Mouse (Mus musculus) limb, embryonic 11.5 days (tissue): ENCODE data around the gene Tgfbr3l. TPM values are rescaled to one million over a fixed set of nuclear protein-coding genes. Genes with fewer than 3 reads are reported as not detected.
A peak's percentile ranks its signal among the peaks of the same experiment; 100 is the strongest.

ENCODE experiments used
- ATAC-seq: fragments of 200-750 bp; cut with Nextera tagmentation; 2 replicates; pipeline ENCODE4 v1.8.0; 2017; ENCODE audit warnings: low read depth; ENCODE audit not compliant: insufficient number of reproducible peaks, low FRiP score, low TSS enrichment
- DNase-seq: peaks from one replicate; pipeline ENCODE4 v3.0.0-alpha.2; 2015; ENCODE audit warnings: low spot score
- H3K27ac ChIP-seq: fragments of 300-500 bp; sonication (generic); replicated peaks from 2 replicates; pipeline ENCODE4 v1.5.1; 2014; ENCODE audit warnings: low read depth, mild to moderate bottlenecking, low read length
- H3K27me3 ChIP-seq: fragments of 300-500 bp; sonication (generic); 2 replicates; pipeline ENCODE4 v1.6.1; 2014; ENCODE audit warnings: mild to moderate bottlenecking, low read length, mixed read lengths; ENCODE audit not compliant: control insufficient read depth, insufficient read depth
- H3K36me3 ChIP-seq: fragments of 300-500 bp; sonication (generic); 2 replicates; pipeline ENCODE4 v1.6.1; 2014; ENCODE audit warnings: mild to moderate bottlenecking, low read length, moderate library complexity, mixed read lengths; ENCODE audit not compliant: control insufficient read depth, insufficient read depth
- H3K4me1 ChIP-seq: fragments of 300-500 bp; sonication (generic); 2 replicates; pipeline ENCODE4 v1.6.1; 2014; ENCODE audit warnings: low read length, mixed read lengths; ENCODE audit not compliant: control insufficient read depth, insufficient read depth
- H3K4me2 ChIP-seq: fragments of 300-500 bp; sonication (generic); 2 replicates; pipeline ENCODE4 v1.6.1; 2014; ENCODE audit warnings: low read depth, mild to moderate bottlenecking, moderate library complexity; ENCODE audit not compliant: severe bottlenecking
- H3K4me3 ChIP-seq: fragments of 300-500 bp; sonication (generic); 2 replicates; pipeline ENCODE4 v1.5.1; 2014; ENCODE audit warnings: low read depth, low read length
- H3K9ac ChIP-seq: fragments of 300-500 bp; sonication (generic); 2 replicates; pipeline ENCODE4 v1.6.1; 2014; ENCODE audit warnings: mild to moderate bottlenecking, low read length
- H3K9me3 ChIP-seq: fragments of 300-500 bp; sonication (generic); 2 replicates; pipeline ENCODE4 v1.6.1; 2016; ENCODE audit warnings: low read length; ENCODE audit not compliant: control insufficient read depth
- WGBS: fragments of 180-500 bp; shearing (Covaris S2); extraction: QIAGEN DNeasy Blood & Tissue Kit; methylation state at CpG from one replicate; pipeline ENCODE4 v1.1.7; 2014; 5-methylcytosine and 5-hydroxymethylcytosine counted together
- polyA plus RNA-seq: library from polyadenylated mRNA; unstranded; fragments of >200 nt; fragmentation: Nextera tagmentation; extraction: Ambion mirVana; gene quantifications from 2 replicates; pipeline ENCODE4 v1.2.1, GENCODE M21; 2014

Tgfbr3l gene
- polyA plus RNA-seq, 1 experiment from 2014 or later: 3.0 TPM

GRCm38 (mm10) chr8:4265160-4265914 is 17.3 kb downstream of the Tgfbr3l start:
- no peaks in the 10 kb centered on the region for H3K9me3 ChIP-seq
- no peaks in the 10 kb centered on the region for H3K27me3 ChIP-seq
- no peaks in the 10 kb centered on the region for H3K4me1 ChIP-seq
- no peak overlapping the region for H3K4me3 ChIP-seq
- peaks cover 38% of the 10 kb centered on the region for H3K36me3 ChIP-seq
- no peak overlapping the region for H3K9ac ChIP-seq
- 93% methylated on average over 15 of the region's 15 CpGs for WGBS
- no peak for ATAC-seq
- no peak overlapping the region for H3K4me2 ChIP-seq
- H3K27ac ChIP-seq: no peak overlapping the region
- DNase-seq: no peak

GRCm38 (mm10) chr8:4267627-4268026 is 19.6 kb downstream of the Tgfbr3l start:
- peaks cover 36% of the 10 kb centered on the region for H3K36me3 ChIP-seq
- WGBS: 80% methylated on average over 15 of the region's 15 CpGs
- H3K27ac ChIP-seq: no peak overlapping the region
- H3K4me2 ChIP-seq: no peak overlapping the region
- no peaks in the 10 kb centered on the region for H3K4me1 ChIP-seq
- no peaks in the 10 kb centered on the region for H3K27me3 ChIP-seq
- no peak overlapping the region for H3K4me3 ChIP-seq
- no peak overlapping the region for H3K9ac ChIP-seq
- no peak for DNase-seq
- ATAC-seq: peak; percentile 73
- H3K9me3 ChIP-seq: no peaks in the 10 kb centered on the region

- 97% methylated on average over 6 of the region's 6 CpGs for WGBS
- Histone ChIP-seq H3K4me2 (no peak overlapping the region), H3K27me3 (no peaks in the 10 kb centered on the region), H3K27ac (no peak overlapping the region), H3K36me3 (peaks cover 39% of the 10 kb centered on the region), H3K4me1 (peaks cover 1% of the 10 kb centered on the region; the same call in 1 of the 2 replicates), H3K9ac (no peak overlapping the region), H3K4me3 (no peak overlapping the region), H3K9me3 (no peaks in the 10 kb centered on the region)
- no peak for DNase-seq
- ATAC-seq: no peak
These were observed 21.6 kb downstream of the Tgfbr3l start for GRCm38 (mm10) chr8:4269609-4270008.

- H3K27me3 ChIP-seq: no peaks in the 10 kb centered on the region
- no peak within 1 kb of the TSS for H3K27ac ChIP-seq
- peaks cover 6% of the 10 kb centered on the region; the same call in 1 of the 2 replicates for H3K4me1 ChIP-seq
- DNase-seq: peak; percentile 97
- peak within 1 kb of the TSS; percentile 56 for H3K4me2 ChIP-seq
- H3K9me3 ChIP-seq: no peaks in the 10 kb centered on the region
- ATAC-seq: peak; percentile 96
- H3K36me3 ChIP-seq: peaks cover 6% of the 10 kb centered on the region
- peak within 1 kb of the TSS; percentile 79 for H3K9ac ChIP-seq
- H3K4me3 ChIP-seq: peak within 1 kb of the TSS; percentile 63
- under 1% methylated on average over 39 of the region's 39 CpGs for whole genome bisulfite sequencing
These were observed 27.5 kb downstream of the Tgfbr3l start, which contains the start of gene Timm44 for GRCm38 (mm10) chr8:4275275-4276110. Gene Timm44 (minus strand): TSS chr8:4275913.

- ATAC-seq: no peak
These were observed 28.1 kb downstream of the Tgfbr3l start for GRCm38 (mm10) chr8:4276111-4276465.

GRCm38 (mm10) chr8:4292738-4293137 is 44.7 kb downstream of the Tgfbr3l start:
- Histone ChIP-seq H3K4me1 (no peaks in the 10 kb centered on the region), H3K36me3 (peaks cover 18% of the 10 kb centered on the region), H3K27me3 (no peaks in the 10 kb centered on the region), H3K4me3 (no peak overlapping the region), H3K27ac (no peak overlapping the region), H3K9ac (no peak overlapping the region), H3K4me2 (no peak overlapping the region), H3K9me3 (no peaks in the 10 kb centered on the region)
- DNase-seq: no peak
- WGBS: 88% methylated on average over 5 of the region's 5 CpGs
- no peak for ATAC-seq

More at GRCm38 (mm10) chr8:4276111-4276465, 28.1 kb downstream of the Tgfbr3l start:
- WGBS: 27% methylated on average over 9 of the region's 9 CpGs
- H3K9ac ChIP-seq: peak overlapping the region; percentile 79
- H3K4me1 ChIP-seq: peaks cover 6% of the 10 kb centered on the region; the same call in 1 of the 2 replicates
- DNase-seq: no peak
- H3K27ac ChIP-seq: no peak overlapping the region
- peak overlapping the region; percentile 63 for H3K4me3 ChIP-seq
- H3K9me3 ChIP-seq: no peaks in the 10 kb centered on the region
- peaks cover 6% of the 10 kb centered on the region for H3K36me3 ChIP-seq
- peak overlapping the region; percentile 56 for H3K4me2 ChIP-seq
- H3K27me3 ChIP-seq: no peaks in the 10 kb centered on the region

- ATAC-seq (no peak), DNase-seq (no peak)
- Histone ChIP-seq H3K4me2 (no peak overlapping the region), H3K36me3 (peaks cover 29% of the 10 kb centered on the region; the same call in 1 of the 2 replicates), H3K27ac (no peak overlapping the region), H3K4me3 (no peak overlapping the region), H3K4me1 (no peaks in the 10 kb centered on the region), H3K9me3 (no peaks in the 10 kb centered on the region), H3K9ac (no peak overlapping the region), H3K27me3 (no peaks in the 10 kb centered on the region)
- WGBS: 94% methylated on average over 4 of the region's 4 CpGs
These were observed 49.8 kb downstream of the Tgfbr3l start for GRCm38 (mm10) chr8:4297822-4298221.
